Mouse (Mus musculus) liver, adult 2 months (tissue): ENCODE data around the gene Ptdss2.

Source experiments
- CTCF ChIP-seq: fragments of 200-500 bp; IDR thresholded peaks from 2 replicates; pipeline ENCODE4 v1.5.1; 2011; ENCODE audit warnings: low read depth, low read length, control low read depth
- POLR2A ChIP-seq: fragments of 200-500 bp; IDR thresholded peaks from 2 replicates; pipeline ENCODE4 v1.6.1; 2011; ENCODE audit warnings: low read length, control low read depth; ENCODE audit not compliant: insufficient read depth; ENCODE audit errors: extremely low read depth

DNA sequence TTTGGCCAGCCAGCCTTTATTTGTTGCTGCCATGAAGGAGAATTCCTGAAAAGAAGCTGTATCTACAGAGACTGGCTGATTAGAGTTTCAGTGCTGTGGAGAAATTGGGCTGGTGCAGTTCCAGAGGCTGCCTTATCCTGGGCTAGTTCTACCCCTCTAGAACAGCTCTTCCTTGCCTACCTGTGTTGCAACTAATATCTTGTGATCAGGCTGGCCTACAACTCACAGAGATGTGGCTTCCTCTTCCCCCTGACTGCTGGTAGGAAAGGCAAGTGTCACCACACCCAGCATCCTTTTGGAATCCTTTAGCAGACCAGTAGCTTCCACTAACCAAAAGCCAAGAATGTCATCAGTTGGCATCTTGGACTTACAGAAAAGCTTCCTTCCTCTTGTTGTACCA is 47.7 kb downstream of the Ptdss2 start:
- no peak for TF ChIP-seq CTCF
- no peak for TF ChIP-seq POLR2A
